Mouse (Mus musculus) myocyte (in vitro differentiated cells): ENCODE measurements around the gene 3110009E18Rik. TPM values are rescaled to one million over a fixed set of nuclear protein-coding genes. Genes with fewer than 3 reads are reported as not detected.
A peak's percentile ranks its signal among the peaks of the same experiment; 100 is the strongest.

Experiments used
- H3K27me3 ChIP-seq: one replicate; pipeline ENCODE4 v1.6.1; 2011; ENCODE audit not compliant: control insufficient read depth, insufficient read depth, insufficient read length
- H3K36me3 ChIP-seq: one replicate; pipeline ENCODE4 v1.6.1; 2011; ENCODE audit not compliant: control insufficient read depth, insufficient read depth
- H3K4me2 ChIP-seq: one replicate; pipeline ENCODE4 v1.6.1; 2011; ENCODE audit warnings: low read depth, control low read depth
- H3K4me3 ChIP-seq: one replicate; pipeline ENCODE4 v1.5.1; 2011; ENCODE audit warnings: mild to moderate bottlenecking, control low read depth, moderate library complexity
- H3K79me2 ChIP-seq: one replicate; pipeline ENCODE4 v1.6.1; 2011; ENCODE audit not compliant: control insufficient read depth, insufficient read depth
- H3ac ChIP-seq: one replicate; pipeline ENCODE4 v1.6.1; 2011; ENCODE audit not compliant: control insufficient read depth, insufficient read length
- CEBPB ChIP-seq: IDR thresholded peaks from 2 replicates; pipeline ENCODE4 v1.6.1; 2011; ENCODE audit warnings: mild to moderate bottlenecking, moderate library complexity; ENCODE audit not compliant: poor library complexity, insufficient read depth, severe bottlenecking
- E2F4 ChIP-seq: IDR thresholded peaks from one replicate; pipeline ENCODE4 v1.6.1; 2011; ENCODE audit warnings: mild to moderate bottlenecking, control low read depth, moderate library complexity; ENCODE audit not compliant: insufficient read depth
- MAX ChIP-seq: IDR thresholded peaks from one replicate; pipeline ENCODE4 v1.6.1; 2011; ENCODE audit warnings: low read depth, mild to moderate bottlenecking, control low read depth
- MYOD1 ChIP-seq, 3 experiments: IDR thresholded peaks; one replicate each; pipeline ENCODE4 v1.6.1; 2011; ENCODE audit warnings: control low read depth in 2 of 3, low read depth in 2 of 3, mild to moderate bottlenecking in 2 of 3, moderate library complexity in 1 of 3; ENCODE audit not compliant: insufficient read length in 2 of 3, control insufficient read depth in 1 of 3
- MYOG ChIP-seq, 3 experiments: IDR thresholded peaks; one replicate each; pipeline ENCODE4 v1.6.1; 2011; ENCODE audit warnings: control low read depth in 2 of 3, low read depth in 2 of 3, mild to moderate bottlenecking in 2 of 3; ENCODE audit not compliant: insufficient read length in 2 of 3, control insufficient read depth in 1 of 3, insufficient read depth in 1 of 3
- POLR2A ChIP-seq: IDR thresholded peaks from one replicate; pipeline ENCODE4 v1.6.1; 2011; ENCODE audit warnings: low read depth, mild to moderate bottlenecking, control low read depth, moderate library complexity; ENCODE audit not compliant: insufficient read length
- POLR2AphosphoS2 ChIP-seq: IDR thresholded peaks from one replicate; pipeline ENCODE4 v1.6.1; 2011; ENCODE audit warnings: low read depth, control low read depth; ENCODE audit not compliant: insufficient read length
- REST ChIP-seq: IDR thresholded peaks from one replicate; pipeline ENCODE4 v1.6.1; 2011; ENCODE audit warnings: mild to moderate bottlenecking, control low read depth, moderate library complexity; ENCODE audit not compliant: insufficient read depth, insufficient read length
- SRF ChIP-seq: IDR thresholded peaks from one replicate; pipeline ENCODE4 v1.6.1; 2011; ENCODE audit warnings: low read depth; ENCODE audit not compliant: control insufficient read depth, insufficient read length
- TCF12 ChIP-seq: IDR thresholded peaks from one replicate; pipeline ENCODE4 v1.6.1; 2011; ENCODE audit warnings: mild to moderate bottlenecking, control low read depth; ENCODE audit not compliant: poor library complexity, insufficient read depth, severe bottlenecking
- TCF3 ChIP-seq: IDR thresholded peaks from one replicate; pipeline ENCODE4 v1.6.1; 2011; ENCODE audit warnings: low read depth, control low read depth; ENCODE audit not compliant: insufficient read length
- USF1 ChIP-seq: IDR thresholded peaks from one replicate; pipeline ENCODE4 v1.6.1; 2011; ENCODE audit warnings: low read depth, mild to moderate bottlenecking, control low read depth, moderate library complexity
- polyA plus RNA-seq: library from polyadenylated mRNA; unstranded; fragments of >200 nt; fragmentation: generic; extraction: Trizol; gene quantifications from one replicate; pipeline ENCODE4 v1.2.1, GENCODE M21; 2012; ENCODE audit warnings: missing spikeins

The 3110009E18Rik gene
- polyA plus RNA-seq, 1 experiment: 18.2 TPM

- no peaks in the 10 kb centered on the region for H3K79me2 ChIP-seq
- H3K27me3 ChIP-seq: no peaks in the 10 kb centered on the region
- H3K36me3 ChIP-seq: no peaks in the 10 kb centered on the region
- no peak overlapping the region for H3ac ChIP-seq
- TF ChIP-seq MYOG (IDR thresholded peaks at IDR 0.05; ENCODE audit: control insufficient read depth in 1 of 3, insufficient read depth in 1 of 3, insufficient read length in 2 of 3, low read depth in 2 of 3) (peak in 1 of 3 experiments; percentile 31), REST (no peak), TCF3 (no peak), E2F4 (no peak), CEBPB (no peak), SRF (no peak), MYOD1 (IDR thresholded peaks at IDR 0.05; ENCODE audit: control insufficient read depth in 1 of 3, insufficient read length in 2 of 3, low read depth in 2 of 3) (peak in 1 of 3 experiments; percentile 28), USF1 (no peak), MAX (no peak), TCF12 (no peak)
- H3K4me3 ChIP-seq: no peak overlapping the region
- H3K4me2 ChIP-seq: no peak overlapping the region
These were observed 76.2 kb downstream of the 3110009E18Rik start for GRCm38 (mm10) chr1:120197189-120197588.

DNA sequence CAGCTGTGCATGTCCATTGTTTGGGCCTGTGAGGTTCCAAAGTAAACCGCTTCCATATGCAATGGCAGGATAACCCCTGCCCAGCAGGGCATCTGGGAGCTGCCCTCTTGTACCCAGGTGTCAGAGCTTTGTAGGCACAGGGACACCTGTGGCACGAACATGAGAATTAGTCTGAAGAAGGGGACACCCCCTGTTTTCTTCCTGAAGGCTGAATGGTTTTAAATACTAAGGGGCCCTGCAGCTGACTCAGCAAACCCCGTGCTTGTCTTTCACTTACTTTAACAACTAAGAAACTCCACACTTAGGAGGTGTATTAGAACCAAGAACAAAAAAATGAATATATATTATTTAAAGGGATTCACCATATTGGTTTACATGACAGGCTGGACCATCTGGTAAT, 77.2 kb downstream of the 3110009E18Rik start:
- Histone ChIP-seq H3K79me2 (no peaks in the 10 kb centered on the region), H3K4me2 (no peak overlapping the region), H3ac (no peak overlapping the region), H3K36me3 (no peaks in the 10 kb centered on the region), H3K27me3 (no peaks in the 10 kb centered on the region), H3K4me3 (no peak overlapping the region)
- TF ChIP-seq USF1: no peak
- no peak for TF ChIP-seq MAX
- TF ChIP-seq MYOG (IDR thresholded peaks at IDR 0.05; ENCODE audit: control insufficient read depth in 1 of 3, insufficient read depth in 1 of 3, insufficient read length in 2 of 3, low read depth in 2 of 3): no peak
- no peak for TF ChIP-seq POLR2A

DNA sequence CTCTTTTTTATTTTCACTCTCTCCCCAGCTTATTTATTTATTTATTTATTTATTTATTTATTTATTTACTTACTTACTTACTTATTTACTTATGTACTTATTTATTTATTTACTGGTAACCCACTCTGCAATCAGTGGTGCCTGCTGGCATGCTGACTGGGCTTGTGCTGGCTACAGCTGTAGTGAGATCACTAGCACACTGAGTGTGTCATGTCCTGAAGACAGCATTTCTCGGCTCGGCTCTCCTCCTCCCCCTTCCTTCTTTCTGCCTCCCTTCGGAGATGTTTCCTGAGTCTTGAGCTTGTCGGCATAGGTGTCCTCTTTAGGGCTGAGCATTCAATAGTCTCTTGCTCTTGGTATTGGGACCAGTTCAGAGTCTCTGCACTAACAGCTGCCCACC, 78.0 kb downstream of the 3110009E18Rik start:
- TF ChIP-seq E2F4 (no peak), REST (no peak), CEBPB (no peak), TCF12 (no peak), POLR2AphosphoS2 (no peak), MYOG (IDR thresholded peaks at IDR 0.05; ENCODE audit: control insufficient read depth in 1 of 3, insufficient read depth in 1 of 3, insufficient read length in 2 of 3, low read depth in 2 of 3) (no peak), TCF3 (no peak), SRF (no peak), MAX (no peak), USF1 (no peak), POLR2A (no peak), MYOD1 (IDR thresholded peaks at IDR 0.05; ENCODE audit: control insufficient read depth in 1 of 3, insufficient read length in 2 of 3, low read depth in 2 of 3) (no peak)
- Histone ChIP-seq H3K4me3 (no peak overlapping the region), H3K79me2 (no peaks in the 10 kb centered on the region), H3K27me3 (no peaks in the 10 kb centered on the region), H3ac (no peak overlapping the region), H3K36me3 (no peaks in the 10 kb centered on the region), H3K4me2 (no peak overlapping the region)

- Histone ChIP-seq H3K4me3 (no peak overlapping the region), H3K4me2 (no peak overlapping the region), H3K27me3 (peaks cover 7% of the 10 kb centered on the region), H3ac (no peak overlapping the region), H3K79me2 (no peaks in the 10 kb centered on the region), H3K36me3 (no peaks in the 10 kb centered on the region)
- TF ChIP-seq USF1: no peak
- TF ChIP-seq POLR2AphosphoS2: no peak
- no peak for TF ChIP-seq SRF
These were observed 81.6 kb downstream of the 3110009E18Rik start for GRCm38 (mm10) chr1:120202542-120202941.

DNA sequence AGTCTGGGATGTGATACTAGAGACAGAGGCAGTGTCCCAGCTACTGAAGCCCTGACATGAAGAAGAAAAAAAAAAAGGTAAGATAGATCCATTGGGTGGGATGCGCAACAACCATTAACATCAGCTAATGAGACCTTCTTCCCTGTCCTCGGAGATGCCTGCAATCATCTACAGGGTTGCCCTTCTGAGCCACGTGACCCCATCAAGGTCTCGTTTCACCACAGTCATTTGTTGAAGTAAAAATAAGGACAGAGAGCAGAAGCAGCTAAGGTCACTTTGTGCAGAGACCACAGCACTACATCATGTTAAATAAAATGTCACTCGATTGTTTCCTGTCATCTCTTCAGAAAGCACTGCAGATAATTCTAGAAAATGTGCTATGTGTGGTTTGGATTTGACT, 82.8 kb downstream of the 3110009E18Rik start:
- Histone ChIP-seq H3K4me3 (no peak overlapping the region), H3K79me2 (no peaks in the 10 kb centered on the region), H3K27me3 (peaks cover 7% of the 10 kb centered on the region), H3K4me2 (no peak overlapping the region), H3ac (no peak overlapping the region), H3K36me3 (no peaks in the 10 kb centered on the region)
- TF ChIP-seq SRF (no peak), E2F4 (no peak), CEBPB (no peak), REST (no peak), USF1 (no peak), POLR2AphosphoS2 (no peak), MAX (no peak), MYOG (IDR thresholded peaks at IDR 0.05; ENCODE audit: control insufficient read depth in 1 of 3, insufficient read depth in 1 of 3, insufficient read length in 2 of 3, low read depth in 2 of 3) (no peak), TCF3 (no peak), MYOD1 (IDR thresholded peaks at IDR 0.05; ENCODE audit: control insufficient read depth in 1 of 3, insufficient read length in 2 of 3, low read depth in 2 of 3) (no peak), POLR2A (no peak), TCF12 (no peak)
